Mouse (Mus musculus) ES-E14 (cell line): Measurements from ENCODE around the gene Hcls1.

ENCODE experiments used
- CHD2 ChIP-seq: IDR thresholded peaks from 2 replicates; pipeline ENCODE4 v1.6.1; 2014; ENCODE audit warnings: mild to moderate bottlenecking, low read depth, low read length, inconsistent platforms
- ZC3H11A ChIP-seq: IDR thresholded peaks from 2 replicates; pipeline ENCODE4 v1.6.1; 2012; ENCODE audit warnings: low read depth, mild to moderate bottlenecking, inconsistent platforms, low read length, borderline replicate concordance
- ZNF384 ChIP-seq: IDR thresholded peaks from 2 replicates; pipeline ENCODE4 v1.6.1; 2012; ENCODE audit warnings: low read depth, low read length, inconsistent platforms

DNA sequence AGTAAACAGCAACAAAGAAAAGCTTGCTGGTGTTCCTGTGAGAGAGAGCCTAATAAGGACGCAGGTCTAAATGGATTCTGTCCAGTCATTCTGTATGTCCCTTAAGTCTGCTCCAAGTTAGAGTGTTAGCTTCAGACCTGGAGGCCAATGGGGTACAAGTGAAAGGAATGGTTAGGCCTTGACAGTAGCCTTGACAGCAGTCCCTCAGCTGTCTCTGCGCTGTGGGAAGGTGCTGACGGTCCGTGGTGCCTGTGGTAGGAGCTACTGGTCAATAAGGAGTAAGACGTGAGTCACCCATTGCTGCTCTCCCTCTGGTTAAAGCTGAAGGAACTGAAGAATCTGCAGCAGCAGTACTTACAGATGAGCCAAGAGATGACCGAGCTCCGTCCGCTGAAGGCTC is 10.5 kb upstream of the Hcls1 start:
- no peak for TF ChIP-seq CHD2
- no peak for TF ChIP-seq ZC3H11A
- no peak for TF ChIP-seq ZNF384
